Mouse (Mus musculus) erythroblast, embryonic 14.5 days (primary cell): Measurements from ENCODE around the gene Zmynd19. TPM values are rescaled to one million over a fixed set of nuclear protein-coding genes. Genes with fewer than 3 reads are reported as not detected.

Experiments used
- H3K27me3 ChIP-seq: 2 replicates; pipeline ENCODE4 v1.6.1; 2012; ENCODE audit warnings: inconsistent platforms; ENCODE audit not compliant: control insufficient read depth
- H3K36me3 ChIP-seq: 2 replicates; pipeline ENCODE4 v1.6.1; 2012; ENCODE audit warnings: mild to moderate bottlenecking, inconsistent platforms; ENCODE audit not compliant: control insufficient read depth
- H3K4me1 ChIP-seq: 2 replicates; pipeline ENCODE4 v1.6.1; 2012; ENCODE audit warnings: inconsistent platforms; ENCODE audit not compliant: control insufficient read depth
- H3K4me3 ChIP-seq: replicated peaks from 2 replicates; pipeline ENCODE3; 2012; ENCODE audit warnings: moderate library complexity, mild to moderate bottlenecking, inconsistent platforms
- H3K9me3 ChIP-seq: 2 replicates; pipeline ENCODE4 v1.6.1; 2012; ENCODE audit warnings: low read length, inconsistent platforms, mixed read lengths; ENCODE audit not compliant: control insufficient read depth
- GATA1 ChIP-seq: IDR thresholded peaks from 2 replicates; pipeline ENCODE4 v1.6.1; 2012; ENCODE audit warnings: low read length, inconsistent platforms, mixed read lengths
- TAL1 ChIP-seq: IDR thresholded peaks from 3 replicates; pipeline ENCODE4 v1.6.1; 2012; ENCODE audit warnings: low read length, inconsistent platforms, mixed read lengths
- polyA plus RNA-seq: library from polyadenylated mRNA; stranded (reverse); fragments of >175 nt; gene quantifications from 2 replicates; pipeline ENCODE4 v1.2.3, GENCODE M21; 2012

Zmynd19 gene
- polyA plus RNA-seq, 1 experiment: 0.67 TPM

DNA sequence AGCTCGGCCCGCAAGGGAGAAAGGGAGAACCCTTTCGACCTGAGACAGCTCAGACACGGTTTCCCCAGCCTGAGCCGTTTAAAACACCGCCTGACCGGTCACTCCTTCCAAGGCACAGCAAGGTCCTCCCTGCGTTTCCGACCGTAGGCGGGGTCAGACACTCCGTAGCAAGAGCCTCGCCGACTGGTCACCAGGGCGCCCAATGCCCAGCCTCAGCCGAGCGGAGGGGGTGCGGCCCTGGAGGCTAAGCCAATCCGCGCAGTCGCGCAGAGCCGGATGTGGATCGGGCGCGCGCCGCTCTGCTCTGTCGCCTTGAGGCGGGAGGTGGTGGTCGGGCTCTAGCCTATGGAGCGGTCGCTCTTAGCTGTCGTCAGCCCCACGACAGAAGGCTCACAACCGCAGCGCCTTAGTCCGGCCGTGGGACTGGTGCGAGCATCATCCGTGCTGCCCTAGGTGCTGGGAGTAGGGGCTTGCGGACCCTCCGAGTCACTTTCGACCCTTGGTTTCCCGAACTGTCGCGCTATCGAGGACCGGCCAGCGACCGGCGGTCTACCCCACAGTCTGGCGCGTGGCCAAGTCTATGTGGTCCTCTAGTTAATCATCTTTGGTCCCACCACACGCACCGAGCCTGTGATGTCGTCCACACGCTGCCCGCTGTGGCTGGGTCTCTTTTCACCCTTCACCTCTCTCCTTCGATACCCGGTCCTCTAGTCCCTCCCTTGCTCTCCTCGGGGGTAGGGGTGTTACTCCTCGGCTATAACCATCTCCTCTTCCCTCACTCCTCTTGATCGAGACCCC is 25.5 kb downstream of the Zmynd19 start, which contains the start of gene Mrpl41:
Gene Mrpl41, minus strand, starts transcription at position 193 of the 798 bp plus-strand sequence.
- peaks cover 45% of the 10 kb centered on the region for H3K36me3 ChIP-seq
- H3K27me3 ChIP-seq: no peaks in the 10 kb centered on the region
- TF ChIP-seq TAL1: no peak
- no peak for TF ChIP-seq GATA1
- H3K4me3 ChIP-seq: peak within 1 kb of the TSS; percentile 93
- peaks cover 54% of the 10 kb centered on the region for H3K4me1 ChIP-seq
- no peaks in the 10 kb centered on the region for H3K9me3 ChIP-seq

DNA sequence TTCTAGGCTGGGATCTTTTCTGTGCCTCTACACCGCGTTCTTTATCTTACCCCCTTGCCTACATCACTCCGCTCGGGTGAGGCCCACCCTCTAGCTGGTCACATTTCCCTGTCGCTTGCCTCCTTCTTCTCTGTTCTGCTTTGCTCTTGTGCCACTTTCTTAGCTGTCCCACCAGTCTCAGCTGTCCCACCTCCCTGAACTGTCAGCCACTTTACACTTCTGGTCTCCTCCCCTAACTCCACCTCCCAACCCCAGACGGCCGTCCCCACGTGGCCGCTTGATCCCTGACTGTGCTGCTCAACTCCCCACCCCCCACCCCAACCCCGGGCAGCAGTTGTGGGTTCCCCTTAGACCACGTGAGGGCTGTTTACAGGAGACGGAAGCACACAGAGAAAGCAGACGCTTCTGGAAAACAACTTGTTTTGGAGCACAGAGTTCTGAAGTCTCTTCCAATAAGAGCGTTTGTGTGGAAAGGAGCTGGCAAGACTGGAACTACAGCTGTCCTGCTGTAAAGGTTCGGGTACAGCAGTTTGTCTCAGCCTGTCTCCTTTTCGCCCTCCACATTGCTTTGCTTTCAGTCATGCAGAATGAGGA is 26.2 kb downstream of the Zmynd19 start, which contains the start of gene Pnpla7:
Gene Pnpla7, plus strand, starts transcription at position 330 of the 594 bp plus-strand sequence.
- no peak for TF ChIP-seq TAL1
- no peak for TF ChIP-seq GATA1

DNA sequence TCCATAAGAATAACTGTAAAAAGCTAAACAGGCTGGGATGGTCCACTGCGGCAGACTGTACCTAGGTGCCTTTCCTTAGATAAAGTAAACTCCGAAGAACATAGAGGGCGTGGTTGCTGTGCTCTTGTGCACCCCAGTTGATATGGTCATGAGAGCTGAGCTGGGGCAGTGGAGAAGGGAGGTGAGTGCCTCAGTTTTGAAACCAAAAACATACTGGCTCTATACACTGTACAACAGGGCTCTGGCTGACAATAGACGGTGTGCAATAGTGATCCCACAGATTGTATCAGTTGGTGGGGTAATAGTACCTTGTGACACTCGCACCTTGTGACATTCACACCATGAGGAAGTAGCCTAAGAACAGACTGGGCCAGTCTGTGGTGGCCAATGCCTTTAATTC is 27.4 kb downstream of the Zmynd19 start:
- H3K4me1 ChIP-seq: peaks cover 54% of the 10 kb centered on the region
- peak; percentile 27; the same call in 1 of the 2 replicates for TF ChIP-seq GATA1
- TF ChIP-seq TAL1: peak; percentile 24; the same call in 1 of the 3 replicates
- peak overlapping the region; percentile 93 for H3K4me3 ChIP-seq
- no peaks in the 10 kb centered on the region for H3K9me3 ChIP-seq
- H3K27me3 ChIP-seq: no peaks in the 10 kb centered on the region
- peaks cover 45% of the 10 kb centered on the region for H3K36me3 ChIP-seq

More for the DNA sequence above, 26.2 kb downstream of the Zmynd19 start, which contains the start of gene Pnpla7:
- Histone ChIP-seq H3K9me3 (no peaks in the 10 kb centered on the region), H3K27me3 (no peaks in the 10 kb centered on the region), H3K36me3 (peaks cover 45% of the 10 kb centered on the region), H3K4me1 (peaks cover 54% of the 10 kb centered on the region), H3K4me3 (peak within 1 kb of the TSS; percentile 93)

DNA sequence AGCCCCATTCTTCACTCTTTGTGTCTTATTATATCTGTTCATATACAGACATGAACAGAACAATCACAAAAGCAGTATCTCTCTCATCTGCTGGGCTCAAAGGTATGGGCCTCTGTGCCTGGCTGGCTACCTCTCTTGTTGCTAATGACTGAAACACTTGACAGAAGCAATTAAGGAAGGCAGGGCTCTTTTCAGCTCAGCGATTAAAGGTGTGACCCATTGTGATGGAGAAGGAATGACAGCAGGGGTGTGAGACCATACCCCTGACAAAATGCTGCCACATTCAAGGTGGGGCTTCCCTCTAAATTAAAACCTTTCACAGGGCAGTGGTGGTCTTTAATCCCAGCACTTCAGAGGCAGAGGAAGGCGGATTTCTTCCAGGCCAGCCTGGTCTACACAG is 38.2 kb downstream of the Zmynd19 start:
- Histone ChIP-seq H3K9me3 (no peaks in the 10 kb centered on the region), H3K4me3 (no peak overlapping the region), H3K4me1 (peaks cover 4% of the 10 kb centered on the region), H3K27me3 (no peaks in the 10 kb centered on the region), H3K36me3 (peaks cover 85% of the 10 kb centered on the region)
- TF ChIP-seq TAL1 (no peak), GATA1 (no peak)

DNA sequence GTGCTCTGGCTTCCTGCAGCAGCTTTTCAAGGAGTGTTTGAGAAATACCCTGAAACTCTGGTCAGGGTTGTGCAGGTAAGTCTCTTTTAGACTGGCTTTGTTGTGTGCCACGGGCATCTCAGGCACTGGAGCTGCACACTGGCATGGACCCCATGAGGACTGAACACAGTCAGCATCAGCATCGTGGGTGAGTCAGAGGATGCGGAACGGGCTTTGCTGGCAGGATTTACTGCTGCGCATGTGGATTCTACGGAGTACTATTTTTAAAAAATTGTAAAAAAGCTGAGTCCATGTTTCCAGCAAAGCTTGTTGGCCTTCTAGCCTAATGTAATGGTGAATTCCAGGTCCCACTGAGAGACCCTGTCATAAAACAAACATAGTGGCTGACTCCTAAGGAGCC is 45.7 kb downstream of the Zmynd19 start:
- Histone ChIP-seq H3K4me1 (no peaks in the 10 kb centered on the region), H3K9me3 (no peaks in the 10 kb centered on the region), H3K4me3 (no peak overlapping the region), H3K36me3 (peaks cover 87% of the 10 kb centered on the region), H3K27me3 (no peaks in the 10 kb centered on the region)
- TF ChIP-seq TAL1 (no peak), GATA1 (no peak)

DNA sequence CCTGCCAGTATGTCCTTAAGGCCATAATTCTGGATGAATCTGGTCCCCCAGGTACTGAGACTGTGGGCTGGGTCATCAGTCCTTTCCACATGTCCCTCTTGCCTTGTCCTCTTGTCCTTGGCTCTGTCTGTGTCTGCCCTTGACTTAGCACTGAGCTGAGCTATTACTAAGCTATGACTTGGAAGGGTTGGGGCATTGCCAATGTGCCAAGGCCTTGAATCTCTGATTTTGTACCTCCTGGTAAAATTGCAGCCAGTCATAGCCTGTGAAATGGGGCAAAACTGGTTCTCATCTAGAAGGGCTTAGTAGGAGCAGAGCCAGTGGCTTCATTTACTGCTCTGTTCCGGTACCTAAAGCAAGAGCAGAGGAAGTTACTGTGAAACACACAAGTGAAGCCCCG is 46.9 kb downstream of the Zmynd19 start:
- Histone ChIP-seq H3K36me3 (peaks cover 87% of the 10 kb centered on the region), H3K9me3 (no peaks in the 10 kb centered on the region), H3K4me1 (no peaks in the 10 kb centered on the region), H3K27me3 (no peaks in the 10 kb centered on the region), H3K4me3 (no peak overlapping the region)
- TF ChIP-seq TAL1 (no peak), GATA1 (no peak)

DNA sequence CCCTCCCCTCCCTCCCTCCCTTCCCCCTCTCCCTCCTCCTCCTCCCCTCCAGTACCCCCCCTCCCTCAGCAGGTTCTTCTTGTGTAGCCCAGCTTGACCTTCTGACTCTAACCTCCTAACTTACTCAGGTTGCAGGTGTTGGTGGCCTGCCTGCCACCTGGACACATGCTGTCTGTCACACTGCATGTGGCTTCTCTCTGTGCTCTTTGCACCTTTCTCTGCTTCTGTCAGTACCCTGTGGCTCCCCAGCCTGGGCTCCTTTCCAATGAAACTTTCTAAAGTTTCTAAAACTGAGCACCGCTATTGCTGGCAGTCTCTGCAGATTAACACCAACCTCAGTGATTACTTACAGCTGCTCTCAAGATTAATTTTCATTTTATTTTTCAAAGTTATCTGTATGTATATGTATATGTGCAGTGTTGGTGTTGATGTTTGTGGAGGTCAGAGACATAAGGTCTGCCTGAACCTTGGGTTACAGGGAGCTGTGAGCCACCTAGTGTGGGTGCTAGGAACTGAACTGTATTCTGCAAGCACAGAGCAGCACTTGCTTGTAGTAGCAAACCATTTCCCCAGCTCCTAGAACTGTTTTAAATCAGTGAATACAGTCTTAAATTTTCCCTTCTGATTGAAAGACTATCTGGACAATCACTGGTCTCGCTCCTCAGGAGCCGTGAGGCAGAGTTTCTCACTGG is 51.1 kb downstream of the Zmynd19 start:
- no peaks in the 10 kb centered on the region for H3K27me3 ChIP-seq
- H3K4me1 ChIP-seq: peaks cover 13% of the 10 kb centered on the region
- H3K9me3 ChIP-seq: no peaks in the 10 kb centered on the region
- no peak for TF ChIP-seq GATA1
- TF ChIP-seq TAL1: no peak
- H3K4me3 ChIP-seq: no peak overlapping the region
- peaks cover 83% of the 10 kb centered on the region for H3K36me3 ChIP-seq

DNA sequence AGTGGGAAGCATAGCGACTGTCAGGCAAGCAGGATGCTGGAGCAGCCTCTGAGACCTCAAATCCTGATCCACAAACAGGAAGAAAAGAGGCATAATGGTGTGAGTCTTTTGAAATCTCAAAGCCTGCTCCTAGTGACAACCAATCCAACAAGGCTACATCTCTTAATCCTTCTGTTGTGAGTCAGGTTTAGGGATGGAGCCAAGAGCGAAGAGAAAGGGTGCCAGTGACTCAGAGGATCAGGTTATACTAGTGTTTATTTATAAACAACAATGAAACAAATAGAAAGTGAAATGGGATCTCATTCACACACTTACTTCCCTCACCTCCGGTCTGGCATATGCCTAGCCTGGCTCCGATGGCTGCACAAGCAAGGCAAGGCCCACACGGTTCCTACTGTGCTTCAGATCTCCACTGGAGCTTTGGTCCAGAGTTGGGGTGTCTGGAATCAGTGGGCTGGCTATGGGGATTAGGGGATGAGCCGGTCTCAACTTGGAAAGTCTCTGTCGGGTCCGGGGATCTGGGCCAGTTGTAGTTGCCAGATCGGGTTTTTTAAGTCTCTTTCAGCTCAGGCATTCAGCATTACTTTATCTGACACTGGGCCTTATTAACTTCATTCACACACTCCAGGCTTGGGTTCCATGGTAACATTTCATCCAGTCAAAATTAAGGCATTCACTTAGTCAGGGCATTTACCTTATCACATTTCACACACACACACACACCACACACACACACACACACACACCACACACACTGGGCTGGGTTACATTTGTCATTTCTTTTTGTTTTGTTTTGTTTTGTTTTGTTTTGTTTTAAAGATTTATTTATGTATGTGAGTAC is 54.6 kb downstream of the Zmynd19 start:
- Histone ChIP-seq H3K4me3 (peak overlapping the region; percentile 20), H3K27me3 (no peaks in the 10 kb centered on the region), H3K4me1 (peaks cover 13% of the 10 kb centered on the region), H3K9me3 (no peaks in the 10 kb centered on the region), H3K36me3 (peaks cover 72% of the 10 kb centered on the region)
- TF ChIP-seq TAL1 (no peak), GATA1 (no peak)
